Mouse (Mus musculus) left cerebral cortex, postnatal 14 days (tissue): ENCODE measurements at regions not wholly inside any gene's neighbourhood (a gene's known extent, or its start where the extent isn't known, plus 50 kb on each side); places are given as distances from the start of the nearest gene placed in this dataset.

Source experiments
- DNase-seq, 2 experiments: peaks; one replicate each; pipeline ENCODE4 v3.0.0; 2021 to 2022; ENCODE audit warnings: low spot score in 2 of 2, mixed read lengths in 1 of 2
- intact Hi-C: fragments of 180-260 bp; cut with DNase I; formaldehyde crosslinking; loops from one replicate; pipeline ENCODE4 v1.15.1; 2025

GRCm38 (mm10) chr16:77537351-77537750 is 64.5 kb downstream of the Gm11146 start:
- intact Hi-C loops: loop anchor here (5.0 kb wide), 1 partner anchor 55 kb away; no protein-coding TSS in a partner anchor

GRCm38 (mm10) chr16:77536746-77537145 is 65.1 kb downstream of the Gm11146 start:
- intact Hi-C loops: loop anchor here (5.0 kb wide), 1 partner anchor 56 kb away; no protein-coding TSS in a partner anchor
- DNase-seq: peak; percentile 45 to 65

More at GRCm38 (mm10) chr16:77537351-77537750, 64.5 kb downstream of the Gm11146 start:
- peak in 1 of 2 experiments; percentile 2 for DNase-seq

GRCm38 (mm10) chr16:77536314-77536713 is 65.6 kb downstream of the Gm11146 start:
- DNase-seq: peak; percentile 8 to 28
- intact Hi-C loops: loop anchor here (5.0 kb wide), 1 partner anchor 56 kb away; no protein-coding TSS in a partner anchor

- peak; percentile 28 to 30 for DNase-seq
- intact Hi-C loops: loop anchor here (5.0 kb wide), 1 partner anchor 57 kb away; no protein-coding TSS in a partner anchor
Measured at GRCm38 (mm10) chr16:77535021-77535420, 66.9 kb downstream of the Gm11146 start.

- DNase-seq: no peak
- intact Hi-C loops: no loop called here
Measured at GRCm38 (mm10) chr16:77531596-77531995, 70.3 kb downstream of the Gm11146 start.

GRCm38 (mm10) chr16:77527951-77528350 is 73.9 kb downstream of the Gm11146 start:
- DNase-seq: no peak
- intact Hi-C loops: no loop called here

- intact Hi-C loops: no loop called here
Measured at GRCm38 (mm10) chr16:77514606-77515005, 87.3 kb downstream of the Gm11146 start.

GRCm38 (mm10) chr16:77503556-77503955 is 98.3 kb downstream of the Gm11146 start:
- no peak for DNase-seq
- intact Hi-C loops: loop anchor here (2.0 kb wide), 2 partner anchors 91 to 267 kb away; no protein-coding TSS in a partner anchor

More at GRCm38 (mm10) chr16:77514606-77515005, 87.3 kb downstream of the Gm11146 start:
- no peak for DNase-seq

GRCm38 (mm10) chr16:77502916-77503315 is 99.0 kb downstream of the Gm11146 start:
- intact Hi-C loops: loop anchor here (2.0 kb wide), 2 partner anchors 92 to 266 kb away; no protein-coding TSS in a partner anchor

GRCm38 (mm10) chr16:77502026-77502425 is 99.9 kb downstream of the Gm11146 start:
- no peak for DNase-seq
- intact Hi-C loops: loop anchor here (2.0 kb wide), 2 partner anchors 93 to 265 kb away; no protein-coding TSS in a partner anchor

More at GRCm38 (mm10) chr16:77502916-77503315, 99.0 kb downstream of the Gm11146 start:
- no peak for DNase-seq

- DNase-seq: no peak
- intact Hi-C loops: loop anchor here (2.0 kb wide), 1 partner anchor 80 kb away; no protein-coding TSS in a partner anchor
Measured at GRCm38 (mm10) chr16:77500981-77501380, 100.9 kb downstream of the Gm11146 start.

GRCm38 (mm10) chr16:77500413-77500812 is 101.5 kb downstream of the Gm11146 start:
- intact Hi-C loops: loop anchor here (2.0 kb wide), 1 partner anchor 80 kb away; no protein-coding TSS in a partner anchor
- peak in 1 of 2 experiments; percentile 19 for DNase-seq

GRCm38 (mm10) chr16:77499537-77500301 is 102.2 kb downstream of the Gm11146 start:
- intact Hi-C loops: loop anchor here (2.0 kb wide), 1 partner anchor 79 kb away; no protein-coding TSS in a partner anchor
- DNase-seq: peak; percentile 82 to 85

- intact Hi-C loops: no loop called here
- DNase-seq: no peak
Measured at GRCm38 (mm10) chr16:77495310-77495709, 106.6 kb downstream of the Gm11146 start.

GRCm38 (mm10) chr16:77494042-77494441 is 107.9 kb downstream of the Gm11146 start:
- intact Hi-C loops: no loop called here
- DNase-seq: no peak

- intact Hi-C loops: no loop called here
- DNase-seq: no peak
Measured at GRCm38 (mm10) chr16:77488155-77488554, 113.7 kb downstream of the Gm11146 start.

- intact Hi-C loops: no loop called here
- DNase-seq: no peak
Measured at GRCm38 (mm10) chr16:77479812-77480211, 122.1 kb downstream of the Gm11146 start.

- no peak for DNase-seq
- intact Hi-C loops: no loop called here
Measured at GRCm38 (mm10) chr16:77471868-77472267, 130.0 kb downstream of the Gm11146 start.

GRCm38 (mm10) chr16:77469903-77470302 is 132.0 kb downstream of the Gm11146 start:
- DNase-seq: no peak
- intact Hi-C loops: no loop called here

- intact Hi-C loops: no loop called here
- no peak for DNase-seq
Measured at GRCm38 (mm10) chr16:77469328-77469875, 132.5 kb downstream of the Gm11146 start.
